Mouse (Mus musculus): ENCODE measurements around the gene Arfgap3.
A peak's percentile ranks its signal among the peaks of the same experiment; 100 is the strongest.

GRCm38 (mm10) chr15:83298313-83298712 lies 51.7 kb downstream of the Arfgap3 start:
- peak; percentile 52 for TF ChIP-seq CTCF (conservative IDR thresholded peaks at IDR 0.05; ENCODE audit: low read length)
- TF ChIP-seq POU5F1 (IDR thresholded peaks at IDR 0.05; ENCODE audit: borderline replicate concordance, low read length): no peak

All from E14TG2a.4 (cell line).